Mouse (Mus musculus) gastrocnemius, adult 18-20 months (tissue): Measurements from ENCODE around the gene Timm9. TPM values are rescaled to one million over a fixed set of nuclear protein-coding genes. Genes with fewer than 3 reads are reported as not detected.
"Not testable (repeated sequence)": the region's sequence is repeated elsewhere in the genome, so short reads cannot be mapped to it uniquely, and the experiment has no call there.

Source experiments
- DNase-seq: peaks from one replicate; pipeline ENCODE4 v3.0.0; 2021; ENCODE audit warnings: low spot score
- total RNA-seq, 2 experiments: library from RNA; stranded (reverse); gene quantifications; 2 replicates each; pipeline ENCODE4 v1.2.3; 2021

Gene Timm9
- total RNA-seq, 2 experiments from 2014 or later: 22.4 to 28.5 TPM

GRCm38 (mm10) chr12:71107216-71107771 lies 29.2 kb downstream of the Timm9 start:
- DNase-seq: no peak

- DNase-seq: not testable (repeated sequence)
These were observed 32.2 kb downstream of the Timm9 start for GRCm38 (mm10) chr12:71104275-71104674.

DNA sequence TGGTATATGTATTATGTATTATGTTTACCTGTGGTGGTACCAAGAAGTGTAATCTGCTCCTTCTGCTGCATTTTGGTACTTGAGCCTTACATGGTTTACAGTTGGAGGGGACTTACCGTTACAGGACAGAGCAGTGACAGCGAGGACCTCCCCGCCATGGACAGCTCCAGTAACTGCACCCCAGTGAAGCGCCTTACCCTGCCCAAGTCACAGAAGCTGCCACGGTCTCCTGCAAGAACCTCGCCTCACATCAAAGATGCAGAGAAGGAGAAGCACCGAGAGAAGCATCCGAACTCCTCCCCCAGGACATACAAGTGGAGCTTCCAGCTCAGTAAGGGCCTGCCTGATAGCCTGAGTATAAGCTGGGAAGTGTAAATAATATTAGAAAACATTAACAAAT lies 50.2 kb downstream of the Timm9 start:
- DNase-seq: no peak

Other genes starting within 250 kb of the Timm9 start
- gene Actr10, start 198.8 kb downstream of the Timm9 start, total RNA-seq: 100 to 1,000 TPM in 1 of 2 experiments, 10 to 100 TPM in 1; 93.2 to 103 TPM
- 100 to 1,000 TPM; 267 to 285 TPM for gene Psma3, start 162.1 kb downstream of the Timm9 start, total RNA-seq
- 1 to 10 TPM; 8.9 to 9.0 TPM for gene Arid4a, start 120.7 kb downstream of the Timm9 start, total RNA-seq
- gene Tomm20l, start 25.3 kb downstream of the Timm9 start, total RNA-seq: not detected
- gene 2700049A03Rik, start 164 bp upstream of the Timm9 start, total RNA-seq: 1 to 10 TPM; 3.5 to 4.5 TPM
- gene Dact1, start 173.2 kb upstream of the Timm9 start, total RNA-seq: 1 to 10 TPM; 1.9 to 5.4 TPM